Mouse (Mus musculus) erythroblast, embryonic 14.5 days (primary cell): ENCODE measurements around the gene Rsad1.

Experiments
- GATA1 ChIP-seq: IDR thresholded peaks from 2 replicates; pipeline ENCODE4 v1.6.1; 2012; ENCODE audit warnings: low read length, inconsistent platforms, mixed read lengths
- TAL1 ChIP-seq: IDR thresholded peaks from 3 replicates; pipeline ENCODE4 v1.6.1; 2012; ENCODE audit warnings: low read length, inconsistent platforms, mixed read lengths

- TF ChIP-seq GATA1 (no peak), TAL1 (no peak)
These were observed 4.6 kb downstream of the Rsad1 start for GRCm38 (mm10) chr11:94544422-94544821.
